Mouse (Mus musculus) olfactory bulb, adult 2 months (tissue): ENCODE data around the gene Slc35d2.

Experiments used
- CTCF ChIP-seq: fragments of 200-500 bp; IDR thresholded peaks from 2 replicates; pipeline ENCODE4 v1.5.1; 2012; ENCODE audit warnings: low read depth, mild to moderate bottlenecking, low read length, moderate library complexity; ENCODE audit not compliant: insufficient read depth
- POLR2A ChIP-seq: fragments of 200-500 bp; IDR thresholded peaks from 2 replicates; pipeline ENCODE4 v1.6.1; 2012; ENCODE audit warnings: mild to moderate bottlenecking, low read depth, low read length, moderate library complexity; ENCODE audit not compliant: insufficient read depth

DNA sequence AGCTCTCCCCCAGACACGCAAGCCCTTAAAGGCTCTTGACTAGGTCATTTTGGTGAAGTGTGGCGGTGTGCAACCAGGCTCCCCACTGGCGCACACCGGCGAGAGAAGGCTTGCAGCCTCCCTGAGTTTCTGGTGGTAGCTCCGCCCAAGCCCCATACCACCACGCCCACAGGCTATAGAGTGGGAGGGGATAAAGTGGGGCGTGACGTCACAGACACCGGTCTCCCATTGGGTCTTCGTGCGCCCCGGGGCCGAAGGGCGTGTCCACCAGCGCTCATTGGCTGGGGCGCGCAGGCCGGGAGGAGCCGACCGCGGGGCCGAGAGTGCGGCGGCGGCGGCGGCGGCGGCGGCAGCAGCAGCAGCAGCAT lies 32.4 kb upstream of the Slc35d2 start, which contains the start of gene Habp4:
- no peak for TF ChIP-seq CTCF
- TF ChIP-seq POLR2A = no peak
